Mouse (Mus musculus) urinary bladder, postnatal 10 days (tissue): ENCODE measurements around the gene Slc25a15.

ENCODE experiments used
- DNase-seq: peaks from one replicate; pipeline ENCODE4 v3.0.0; 2022; ENCODE audit warnings: low spot score

Gene Slc25a15

DNA sequence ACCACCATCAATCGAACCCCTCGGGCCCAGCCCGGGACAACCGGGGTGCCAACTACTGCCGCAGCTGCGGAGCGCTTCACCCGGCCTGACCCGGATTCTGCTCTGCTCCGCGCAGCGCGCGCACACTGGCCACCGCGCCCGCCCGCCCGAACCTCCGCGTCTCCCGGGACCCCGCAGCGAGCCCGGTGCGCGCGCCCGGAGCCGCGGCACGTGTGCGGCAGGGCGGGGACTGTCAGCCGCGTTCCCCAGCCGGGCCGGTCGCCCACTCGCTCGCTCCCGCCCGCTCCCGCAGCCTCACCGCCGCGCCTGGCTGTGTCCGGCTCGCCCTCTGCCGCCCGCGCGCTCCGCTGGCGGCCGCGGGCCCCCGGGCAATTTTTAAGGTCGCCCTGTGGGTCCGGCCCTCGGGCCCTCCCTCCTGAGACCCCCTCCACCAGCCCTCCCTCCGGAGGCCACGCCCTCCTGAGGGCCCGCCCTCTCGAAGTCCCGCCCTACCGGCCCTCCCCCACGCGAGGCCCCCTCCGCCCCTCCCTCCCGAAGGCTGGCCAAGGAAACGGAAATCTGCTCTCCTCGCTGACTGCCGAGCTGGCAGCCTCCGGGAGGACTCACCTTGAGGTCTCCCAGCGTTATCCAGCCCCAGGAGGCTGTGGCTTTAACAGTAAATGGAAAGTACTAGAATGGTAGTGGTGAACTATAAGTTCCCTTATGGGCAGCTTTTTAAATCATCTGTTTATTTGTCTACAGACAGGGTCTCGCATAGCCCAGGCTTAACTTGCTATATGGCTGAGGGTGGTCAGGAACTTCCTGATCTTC is at the start of gene Slc25a15:
TSS of gene Slc25a15 (minus strand) at position 456 of the 810 bp plus-strand sequence.
- peak; percentile 65 for DNase-seq

DNA sequence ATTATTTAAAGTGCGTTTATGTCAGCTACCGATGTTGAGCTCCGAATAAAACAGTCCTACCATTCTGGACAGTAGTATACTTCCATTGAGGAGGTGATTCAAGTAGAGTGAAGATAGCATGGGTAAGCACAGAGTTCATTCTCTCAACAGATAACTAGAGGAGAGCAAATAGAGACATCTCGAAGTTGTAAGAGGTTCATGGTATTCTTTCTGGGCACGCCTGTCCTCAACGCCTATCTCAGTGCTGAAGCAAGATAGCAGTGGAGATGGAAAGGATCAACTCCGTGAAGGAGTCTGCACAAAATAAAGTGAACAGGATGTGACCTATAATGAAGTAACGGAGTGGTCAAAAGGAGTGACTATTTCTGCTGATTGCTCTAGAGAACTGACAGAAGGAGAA is 13.6 kb upstream of the Slc25a15 start:
- DNase-seq = no peak

DNA sequence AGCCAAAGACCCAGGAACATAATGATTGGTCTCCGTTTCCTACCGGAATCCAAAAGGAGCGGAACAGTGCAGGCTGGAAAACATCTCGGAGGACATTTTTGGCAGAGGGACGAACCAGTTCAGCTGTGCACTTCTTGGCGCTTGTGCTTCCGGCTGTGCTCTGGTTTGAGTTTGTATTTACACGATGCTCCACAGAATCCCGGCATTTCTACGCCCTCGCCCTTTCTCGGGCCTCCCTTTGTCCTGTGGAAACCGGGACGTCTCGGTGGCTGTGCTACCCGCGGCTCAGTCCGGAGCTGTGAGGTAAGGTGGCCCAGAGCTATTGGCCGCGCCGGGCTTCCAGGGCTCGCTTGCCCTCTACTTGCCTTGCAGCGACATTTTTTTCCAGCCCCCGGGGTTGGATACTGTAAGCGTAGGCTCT is 12.9 kb upstream of the Slc25a15 start, which contains the start of gene Mrps31:
TSS of gene Mrps31 (plus strand) at position 80 of the 421 bp plus-strand sequence.
- DNase-seq = peak; percentile 23

DNA sequence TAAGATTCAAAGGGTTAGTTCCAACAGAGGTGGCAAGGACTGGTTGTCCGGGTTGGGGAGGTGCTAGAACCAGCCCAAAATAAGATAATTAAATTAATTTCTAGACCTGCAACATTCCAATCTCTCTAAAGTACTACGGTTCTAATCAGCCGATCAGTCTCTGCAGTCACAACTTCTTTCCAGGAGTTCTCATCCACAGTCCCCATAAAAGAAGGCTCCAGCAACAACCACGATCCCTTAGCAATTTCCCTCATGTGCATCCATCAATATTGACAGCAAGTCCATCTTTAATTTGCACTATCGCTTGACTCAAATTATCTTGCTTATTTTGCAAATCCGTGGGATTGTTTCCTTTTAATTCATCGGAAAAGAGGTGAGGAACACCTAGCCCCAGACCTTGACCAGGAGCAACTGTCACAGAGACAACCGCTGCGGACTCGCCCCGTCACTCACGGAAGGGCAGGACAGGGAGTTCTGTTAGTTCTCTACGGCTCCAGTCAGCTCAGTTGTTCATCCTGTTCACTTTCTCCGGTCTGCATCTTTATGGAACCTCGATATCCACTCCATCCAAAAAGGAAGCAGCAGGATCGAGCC is 12.4 kb upstream of the Slc25a15 start:
- DNase-seq = no peak

DNA sequence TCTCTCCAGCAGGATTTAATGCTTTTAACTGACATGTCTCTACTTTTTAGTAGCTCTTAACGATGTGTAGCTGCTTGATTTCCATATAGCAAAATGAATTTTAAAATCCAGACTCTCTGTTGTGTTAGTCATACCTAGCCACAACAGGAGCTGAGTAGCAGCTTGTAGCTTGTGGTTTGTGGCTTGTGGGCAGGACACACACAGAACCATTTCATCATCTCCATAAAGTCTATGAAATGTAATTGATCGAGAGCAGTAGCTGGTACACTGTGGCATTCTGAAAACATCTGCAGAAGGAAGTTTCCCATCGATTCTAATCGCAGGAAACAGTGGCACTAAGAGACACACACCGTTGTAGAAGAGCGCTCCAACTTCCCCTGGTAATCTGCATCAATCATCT is 7.3 kb upstream of the Slc25a15 start:
- DNase-seq = no peak

DNA sequence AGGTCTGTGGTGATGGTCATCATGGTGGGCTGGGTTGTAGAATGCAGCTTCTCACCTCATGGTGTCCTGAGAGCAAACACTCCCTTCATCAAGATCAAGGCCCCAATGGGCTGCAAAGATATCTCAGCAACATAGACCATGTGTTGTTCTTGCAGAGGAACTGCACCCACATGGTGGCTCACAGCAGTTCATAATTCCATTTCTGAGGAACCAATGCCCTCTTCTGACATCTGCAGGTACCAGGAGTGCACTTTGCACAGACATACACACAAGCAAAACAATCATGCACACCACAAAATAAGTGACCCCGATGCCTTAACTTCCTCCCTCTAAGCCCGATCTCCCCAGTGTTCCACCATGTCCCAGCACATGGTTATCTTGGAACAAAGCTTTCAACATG is 4.8 kb upstream of the Slc25a15 start:
- DNase-seq = no peak

DNA sequence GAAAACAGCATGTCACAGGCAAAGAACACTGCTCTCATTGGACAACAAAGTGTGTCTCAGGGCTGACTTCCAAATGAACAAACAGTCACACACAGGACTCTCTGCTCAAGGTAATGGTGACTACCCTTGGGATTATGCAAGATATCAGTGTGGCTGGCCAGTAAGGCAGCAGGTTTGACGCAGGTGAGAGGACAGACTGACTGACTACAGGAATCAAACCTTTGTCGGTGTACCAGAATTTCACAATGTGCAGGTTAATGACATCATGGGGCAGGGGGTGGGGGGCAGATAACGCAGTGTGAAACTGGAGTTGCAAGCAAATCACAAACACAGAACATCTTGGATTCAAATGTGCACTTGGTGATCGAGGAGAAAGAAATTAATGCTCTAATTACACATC is 2.2 kb upstream of the Slc25a15 start:
- DNase-seq = no peak

DNA sequence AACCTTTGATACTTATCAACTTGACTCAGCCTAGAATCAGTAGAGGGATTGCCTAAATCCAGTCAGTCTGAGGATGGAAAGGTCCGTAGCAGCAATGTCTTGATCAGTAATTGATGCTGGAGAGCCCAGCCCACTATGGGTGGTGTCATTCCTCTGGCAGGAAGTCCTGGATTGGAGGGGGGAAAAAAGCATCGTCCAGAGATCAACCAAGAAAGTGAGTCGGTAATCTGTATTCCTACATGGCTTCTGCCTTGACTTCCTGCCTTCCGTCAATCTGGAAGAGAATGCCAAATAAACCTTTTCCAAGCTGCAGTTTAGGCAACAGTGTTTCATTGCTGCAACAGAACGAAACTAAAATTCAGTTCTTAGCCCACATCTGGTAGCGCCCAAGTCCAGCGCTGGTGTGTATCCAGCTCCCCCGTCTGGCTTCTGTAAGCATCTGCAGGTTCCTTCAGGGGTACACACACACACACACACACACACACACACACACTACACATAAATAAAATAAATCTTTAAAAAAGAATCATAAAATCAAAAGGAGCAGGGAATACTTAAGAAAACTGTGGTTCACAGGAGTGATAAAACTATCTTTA is 986 bp upstream of the Slc25a15 start:
- no peak for DNase-seq

DNA sequence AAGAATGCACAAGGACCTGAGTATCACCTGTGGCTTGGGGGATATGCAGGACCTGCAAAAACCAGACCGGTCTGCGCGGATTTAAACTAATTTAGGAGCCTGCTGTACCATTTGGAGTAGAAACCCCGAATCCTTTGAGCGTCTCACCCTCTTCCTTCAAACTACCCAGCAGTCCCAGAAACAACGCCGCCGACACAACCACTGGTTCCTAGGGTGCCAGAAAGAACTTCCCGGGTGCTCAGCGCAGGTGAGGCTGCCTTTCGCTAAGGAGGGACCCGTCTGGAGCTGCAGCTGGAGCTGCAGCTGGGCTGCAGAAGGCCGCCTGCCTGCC is 621 bp downstream of the Slc25a15 start:
- no peak for DNase-seq

DNA sequence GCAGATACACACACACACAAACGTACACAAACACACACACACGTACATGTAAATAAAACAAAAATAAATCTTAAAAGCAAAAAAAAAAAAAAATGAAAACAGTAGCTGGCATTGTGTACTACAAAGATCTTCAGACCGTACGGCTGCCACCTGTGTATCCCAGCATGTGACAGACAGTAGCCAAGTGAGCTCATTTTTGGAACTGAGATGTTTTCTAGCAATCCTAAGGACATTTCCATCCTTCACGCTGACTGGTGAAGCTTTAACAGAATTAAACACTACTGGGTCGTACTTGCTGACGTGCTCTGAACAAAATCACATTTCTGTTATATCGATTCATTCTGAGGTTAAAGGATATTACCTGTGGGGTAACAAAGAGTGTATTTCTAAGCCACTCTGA is 3.1 kb downstream of the Slc25a15 start:
- no peak for DNase-seq

DNA sequence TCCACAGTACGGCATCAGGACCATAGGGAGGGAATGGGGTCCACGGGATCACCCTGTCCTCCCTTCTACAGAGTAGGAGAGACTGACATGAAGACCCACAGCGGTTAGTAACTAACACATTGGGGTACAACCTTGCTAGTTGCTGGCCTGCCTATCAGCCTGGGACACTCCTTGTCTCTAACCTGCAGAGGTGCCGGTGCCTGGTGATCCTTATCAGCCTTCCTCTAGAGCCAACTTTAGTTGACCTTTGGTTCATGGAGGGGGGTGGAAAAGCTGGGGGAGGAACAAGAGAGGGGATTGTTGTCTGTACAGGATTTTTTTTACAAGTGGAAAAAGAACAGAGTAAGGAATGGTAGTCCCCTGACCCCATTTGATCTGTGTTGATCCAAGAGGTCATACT is 3.9 kb downstream of the Slc25a15 start:
- DNase-seq = no peak

DNA sequence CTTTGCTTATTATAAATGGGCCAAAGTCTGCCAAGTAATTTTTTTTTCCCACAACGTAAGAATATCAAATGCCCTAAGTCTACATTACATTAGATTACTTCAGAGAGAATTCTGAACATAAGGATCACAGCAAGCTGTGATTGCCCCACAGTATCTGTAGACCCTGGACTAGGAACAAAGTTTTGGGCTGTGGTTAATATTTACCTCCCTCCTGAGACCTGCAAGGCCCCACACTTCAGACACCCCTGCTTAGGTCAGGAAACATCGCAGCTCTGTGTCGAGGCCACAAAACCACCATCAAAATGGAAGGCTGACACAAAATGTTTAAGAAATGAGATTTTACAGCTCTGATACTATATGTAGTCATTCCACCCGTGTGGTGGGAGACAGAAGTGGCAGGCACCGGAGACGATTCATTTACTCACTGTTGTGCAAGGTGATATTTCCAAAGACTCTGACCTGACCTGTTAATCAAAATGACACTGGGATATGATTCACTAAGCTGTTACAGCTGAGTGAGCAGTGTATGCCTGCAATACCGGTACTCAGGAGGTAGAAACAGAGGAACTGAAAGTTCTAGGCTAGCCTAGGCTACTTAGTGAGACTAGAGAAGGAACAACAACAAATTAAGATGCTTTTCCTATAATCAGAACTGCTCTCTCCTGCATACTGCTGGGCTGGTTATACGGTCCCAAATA is 7.5 kb downstream of the Slc25a15 start:
- no peak for DNase-seq

DNA sequence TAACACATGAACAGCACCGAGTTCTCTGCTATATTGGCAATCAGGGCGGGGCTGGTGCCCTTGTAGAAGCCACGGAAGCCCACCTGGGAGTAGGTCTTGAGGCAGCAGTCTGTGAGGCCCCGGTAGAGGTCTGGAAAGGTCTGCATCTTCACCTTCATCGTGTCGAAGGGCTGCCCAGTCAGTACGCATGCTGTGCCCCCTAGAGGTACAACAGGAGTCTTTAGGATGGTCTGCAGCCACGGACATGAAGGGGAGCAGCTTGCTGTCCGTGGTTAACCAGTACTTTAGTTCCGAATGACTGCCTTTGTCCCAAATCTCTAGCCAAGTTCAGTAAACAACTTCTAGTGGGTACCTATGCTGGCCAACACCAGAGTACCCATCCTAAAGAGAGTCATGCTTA is 8.5 kb downstream of the Slc25a15 start:
- no peak for DNase-seq

DNA sequence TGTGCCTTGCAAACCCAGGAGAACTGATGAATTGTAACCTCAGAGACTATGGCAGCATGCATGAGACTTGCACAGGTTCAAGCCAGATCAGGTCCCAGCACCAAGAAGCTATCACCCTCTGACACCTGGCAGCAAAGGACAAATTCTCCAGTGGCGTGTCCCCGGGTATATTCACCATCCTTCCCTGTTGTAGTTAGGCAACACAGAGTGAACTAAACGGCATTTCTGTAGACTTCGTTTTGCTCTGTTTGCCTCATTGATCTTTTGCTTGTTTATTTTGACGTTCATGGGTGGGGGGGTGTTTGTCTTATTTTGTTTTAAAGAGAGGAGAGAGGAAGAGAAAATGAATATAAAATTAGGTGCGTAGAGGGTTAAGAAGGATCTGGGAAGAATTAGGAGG is 13.2 kb downstream of the Slc25a15 start:
- DNase-seq = no peak

DNA sequence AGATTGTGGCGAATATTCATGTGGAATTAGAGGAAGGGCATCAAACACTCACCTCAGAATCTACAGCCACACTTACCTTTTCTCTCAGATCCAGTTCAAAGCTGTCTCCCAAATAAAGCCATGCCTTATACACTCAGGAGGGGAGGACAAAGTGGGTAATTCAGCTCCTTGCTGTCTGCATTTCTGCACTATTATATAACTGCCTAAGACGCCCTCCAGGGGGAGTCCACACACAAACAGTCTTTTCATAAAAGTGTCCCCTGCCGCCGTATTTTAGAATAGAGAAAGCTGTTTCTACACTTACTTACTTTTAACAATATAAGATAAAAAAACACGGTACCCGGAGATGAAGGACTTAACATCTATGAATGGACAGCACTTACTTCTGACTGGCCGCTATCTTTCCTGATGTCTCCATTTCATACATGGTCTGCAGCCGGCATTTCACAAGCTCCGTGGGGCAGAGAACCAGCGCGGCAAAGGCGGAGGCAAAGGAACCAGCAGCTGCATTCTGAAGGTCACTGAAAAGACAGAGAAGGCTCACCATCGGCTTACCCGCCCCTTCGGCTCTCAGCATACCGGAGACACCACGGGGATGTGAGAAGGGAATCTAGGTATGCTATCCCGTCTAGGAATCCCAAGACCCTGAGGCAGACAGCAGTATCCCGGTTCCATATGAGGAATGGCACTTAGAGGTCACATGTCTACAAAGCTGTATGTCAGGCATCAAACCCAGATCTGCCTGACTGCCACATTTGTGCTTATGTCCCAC is 15.4 kb downstream of the Slc25a15 start:
- DNase-seq = no peak

DNA sequence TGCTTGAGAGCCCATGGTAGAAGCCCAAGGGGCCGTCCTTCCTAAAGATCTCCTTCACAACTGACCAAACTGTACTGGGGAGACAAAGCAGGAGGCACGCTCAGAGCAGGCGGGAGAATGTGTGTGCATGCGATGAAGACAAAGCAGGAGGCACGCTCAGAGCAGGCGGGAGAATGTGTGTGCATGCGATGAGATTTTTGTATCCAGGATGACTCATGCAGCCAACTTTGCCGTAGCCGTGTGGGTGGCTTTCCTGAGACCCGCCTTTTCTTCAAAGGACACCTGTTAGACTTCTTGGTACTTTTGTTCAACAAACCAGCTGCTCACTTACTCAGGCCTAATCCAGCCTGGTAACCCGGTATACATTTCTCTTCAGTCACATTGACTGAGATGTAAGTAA is 17.5 kb downstream of the Slc25a15 start:
- DNase-seq = no peak

DNA sequence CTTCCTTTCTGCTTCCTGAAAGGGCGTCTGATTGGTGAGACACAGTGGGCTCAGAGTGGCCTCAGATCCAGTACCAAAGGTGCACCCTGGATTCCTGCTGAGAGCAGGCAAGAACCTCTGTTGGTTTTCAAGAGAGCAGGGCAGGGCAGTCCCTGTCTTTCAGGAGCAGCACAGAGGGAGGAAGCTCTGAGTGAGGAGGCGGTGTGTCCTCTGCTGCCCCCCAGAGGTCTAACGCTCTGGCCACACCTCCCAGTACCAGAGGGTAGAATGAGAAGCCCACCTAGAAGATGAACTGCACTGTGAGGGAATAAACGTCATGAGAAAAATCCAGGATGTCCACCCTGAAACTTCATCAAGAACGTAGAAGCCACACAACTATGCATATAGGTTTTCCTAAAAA is 21.5 kb downstream of the Slc25a15 start:
- DNase-seq = no peak

DNA sequence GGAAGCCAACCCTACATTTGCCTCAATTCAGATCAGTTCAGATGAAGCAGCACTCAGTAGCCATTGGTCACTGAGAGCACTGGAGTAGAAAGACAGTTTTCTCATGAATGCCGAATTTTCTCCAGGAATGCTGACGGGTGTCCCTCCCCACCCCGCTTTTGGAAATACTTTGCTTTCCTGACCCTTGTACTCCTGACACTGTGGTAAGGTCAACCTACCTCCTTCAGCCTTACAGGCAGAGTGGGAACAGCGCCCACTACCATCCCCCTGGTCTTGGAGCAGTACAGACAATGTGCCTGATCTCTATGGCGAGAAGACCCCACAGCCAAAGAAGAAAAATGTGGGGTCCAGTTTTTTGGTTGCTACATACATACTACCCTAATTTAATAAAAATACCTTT is 22.1 kb downstream of the Slc25a15 start:
- DNase-seq = no peak

DNA sequence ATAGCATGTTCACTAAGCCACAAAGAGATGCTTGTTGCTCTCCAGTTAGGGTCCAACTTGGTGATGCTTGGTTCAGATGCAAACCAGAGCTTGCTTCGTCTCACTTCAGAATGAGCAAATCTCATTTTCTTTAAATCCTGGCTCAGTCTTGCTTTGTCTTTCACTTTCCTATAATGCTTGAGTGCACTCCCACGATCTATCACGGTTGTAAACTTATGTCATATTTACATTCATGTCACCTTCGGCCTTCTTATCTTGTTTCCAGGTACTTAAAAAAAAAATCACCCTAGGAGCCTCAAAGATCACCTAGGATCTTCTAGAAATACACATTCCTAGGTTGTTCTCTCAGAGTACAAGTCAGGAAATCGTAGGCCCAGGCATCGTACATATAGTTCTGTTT is 38.5 kb downstream of the Slc25a15 start:
- DNase-seq = no peak

DNA sequence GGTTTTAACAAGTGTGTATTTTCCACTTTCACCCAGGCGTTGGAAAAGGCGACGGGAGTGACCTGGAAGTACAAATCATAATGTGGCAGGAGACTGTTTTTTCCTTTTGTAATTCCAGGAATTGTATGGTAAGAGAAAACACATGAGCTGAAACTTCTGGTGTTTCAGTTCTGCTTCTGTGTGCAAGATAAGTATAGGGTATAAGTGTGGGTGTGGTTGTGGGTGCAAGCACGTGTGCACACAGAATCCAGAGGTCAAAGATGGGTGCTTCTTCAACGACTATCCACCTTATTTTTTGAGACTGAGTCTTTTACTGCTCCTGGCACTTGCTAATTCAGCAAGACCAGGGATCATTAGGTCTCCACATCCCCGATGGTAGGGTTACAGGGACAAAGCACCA is 39.0 kb downstream of the Slc25a15 start:
- DNase-seq = no peak

DNA sequence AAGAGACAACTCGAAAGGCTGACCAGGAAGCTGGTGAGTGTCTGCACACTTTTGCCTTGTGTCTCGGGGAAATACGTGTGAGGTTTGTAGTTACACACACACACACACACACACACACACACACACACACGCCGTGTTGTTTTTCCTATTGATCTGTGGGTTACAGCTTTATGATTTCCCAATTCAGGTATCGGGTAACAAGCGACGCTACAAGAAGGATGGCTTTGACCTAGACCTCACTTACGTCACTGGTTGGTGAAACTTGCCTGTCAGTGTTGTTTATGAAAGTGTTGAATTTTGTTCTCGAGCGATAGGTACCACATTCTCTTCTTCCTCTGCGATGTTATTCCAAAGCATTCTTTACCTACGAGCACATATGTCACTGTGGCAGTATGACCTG is 63.0 kb downstream of the Slc25a15 start:
- DNase-seq = no peak
